Mouse (Mus musculus) bone marrow, adult 2 months (tissue): ENCODE data around the gene Jak2. TPM values are rescaled to one million over a fixed set of nuclear protein-coding genes. Genes with fewer than 3 reads are reported as not detected.

Experiments used
- H3K27ac ChIP-seq: fragments of 200-500 bp; 2 replicates; pipeline ENCODE4 v1.5.1; 2012; ENCODE audit warnings: low read depth, mild to moderate bottlenecking, control low read depth, inconsistent platforms, low read length; ENCODE audit not compliant: control insufficient read depth, poor library complexity, insufficient read depth
- H3K4me1 ChIP-seq: fragments of 200-500 bp; 2 replicates; pipeline ENCODE4 v1.6.1; 2011; ENCODE audit warnings: low read length; ENCODE audit not compliant: control insufficient read depth, insufficient read depth
- H3K4me3 ChIP-seq: fragments of 200-500 bp; replicated peaks from 2 replicates; pipeline ENCODE3; 2011; ENCODE audit warnings: mild to moderate bottlenecking, low read depth, low read length, control low read depth; ENCODE audit not compliant: control insufficient read depth
- CTCF ChIP-seq: fragments of 200-500 bp; IDR thresholded peaks from 2 replicates; pipeline ENCODE4 v1.5.1; 2011; ENCODE audit warnings: low read length, control low read depth; ENCODE audit not compliant: control insufficient read depth, insufficient read depth
- POLR2A ChIP-seq: fragments of 200-500 bp; IDR thresholded peaks from 2 replicates; pipeline ENCODE4 v1.6.1; 2011; ENCODE audit warnings: low read depth, mild to moderate bottlenecking, control low read depth, low read length, borderline replicate concordance; ENCODE audit not compliant: control insufficient read depth
- WGBS: fragments of 180-500 bp; shearing (Covaris S2); methylation state at CpG from one replicate; pipeline ENCODE4 v1.1.7; 2018; 5-methylcytosine and 5-hydroxymethylcytosine counted together
- polyA plus RNA-seq: library from polyadenylated mRNA; stranded (reverse); fragments of >200 nt; gene quantifications from 2 replicates; pipeline ENCODE4 v1.2.4, GENCODE M21; 2011; ENCODE audit warnings: low replicate concordance; ENCODE audit not compliant: missing spikeins, insufficient read depth, insufficient read length

Jak2 gene
- polyA plus RNA-seq, result 13.6 and 21.3 TPM in 2 replicates

- under 1% methylated on average over 106 of the region's 114 CpGs for WGBS
- no peaks in the 10 kb centered on the region; the same call in 1 of the 2 replicates for H3K4me1 ChIP-seq
These were observed at the start of gene Jak2 for GRCm38 (mm10) chr19:29251191-29251957. Gene Jak2, plus strand, starts transcription at chr19:29251828.

GRCm38 (mm10) chr19:29203337-29203736 lies 48.3 kb upstream of the Jak2 start:
- H3K4me1 ChIP-seq, result no peaks in the 10 kb centered on the region; the same call in 1 of the 2 replicates
- H3K4me3 ChIP-seq, result no peak overlapping the region
- 52% methylated on average over 2 of the region's 2 CpGs for WGBS
- TF ChIP-seq POLR2A, result no peak
- TF ChIP-seq CTCF, result peak; percentile 24; the same call in 1 of the 2 replicates
- no peak overlapping the region for H3K27ac ChIP-seq

More at GRCm38 (mm10) chr19:29251191-29251957, at the start of gene Jak2:
- TF ChIP-seq CTCF (0 out of 2 replicates have a peak, but pooled peaks have one; percentile 34), POLR2A (peak; percentile 80; the same call in 1 of the 2 replicates)
- Histone ChIP-seq H3K4me3 (peak within 1 kb of the TSS; percentile 91), H3K27ac (peak within 1 kb of the TSS; percentile 99)

GRCm38 (mm10) chr19:29204583-29204982 lies 47.0 kb upstream of the Jak2 start:
- no peak for TF ChIP-seq POLR2A
- TF ChIP-seq CTCF, result no peak
- Histone ChIP-seq H3K27ac (no peak overlapping the region), H3K4me1 (no peaks in the 10 kb centered on the region; the same call in 1 of the 2 replicates), H3K4me3 (no peak overlapping the region)
- WGBS, result 69% methylated on average over 4 of the region's 4 CpGs

- Histone ChIP-seq H3K4me3 (no peak overlapping the region), H3K4me1 (no peaks in the 10 kb centered on the region; the same call in 1 of the 2 replicates), H3K27ac (no peak overlapping the region)
- TF ChIP-seq CTCF (no peak), POLR2A (no peak)
- 67% methylated on average over 2 of the region's 2 CpGs for WGBS
These were observed 46.4 kb upstream of the Jak2 start for GRCm38 (mm10) chr19:29205267-29205666.

- Histone ChIP-seq H3K4me3 (no peak overlapping the region), H3K4me1 (no peaks in the 10 kb centered on the region; the same call in 1 of the 2 replicates), H3K27ac (no peak overlapping the region; the same call in 1 of the 2 replicates)
- TF ChIP-seq POLR2A, result no peak
- TF ChIP-seq CTCF, result no peak
- 23% methylated on average over 7 of the region's 7 CpGs for WGBS
These were observed 41.7 kb upstream of the Jak2 start for GRCm38 (mm10) chr19:29209898-29210297.

- no peak overlapping the region for H3K4me3 ChIP-seq
- TF ChIP-seq CTCF, result no peak
- no peak for TF ChIP-seq POLR2A
- H3K4me1 ChIP-seq, result no peaks in the 10 kb centered on the region; the same call in 1 of the 2 replicates
- H3K27ac ChIP-seq, result no peak overlapping the region
- WGBS, result 82% methylated on average over 9 of the region's 9 CpGs
These were observed 41.3 kb upstream of the Jak2 start for GRCm38 (mm10) chr19:29210319-29210718.

GRCm38 (mm10) chr19:29215811-29216509 lies 35.7 kb upstream of the Jak2 start:
- TF ChIP-seq POLR2A (no peak), CTCF (no peak)
- Histone ChIP-seq H3K4me1 (no peaks in the 10 kb centered on the region), H3K27ac (no peak overlapping the region), H3K4me3 (no peak overlapping the region)
- WGBS, result 79% methylated on average over 8 of the region's 8 CpGs

- H3K4me1 ChIP-seq, result no peaks in the 10 kb centered on the region
- 21% methylated on average over 4 of the region's 4 CpGs for WGBS
- no peak overlapping the region for H3K4me3 ChIP-seq
These were observed 29.8 kb upstream of the Jak2 start for GRCm38 (mm10) chr19:29221867-29222266.

More at GRCm38 (mm10) chr19:29221867-29222266, 29.8 kb upstream of the Jak2 start:
- TF ChIP-seq CTCF, result no peak
- TF ChIP-seq POLR2A, result no peak
- no peak overlapping the region for H3K27ac ChIP-seq
